Mouse (Mus musculus): ENCODE results near the gene Nrxn1. TPM values are rescaled to one million over a fixed set of nuclear protein-coding genes. Genes with fewer than 3 reads are reported as not detected.

Gene Nrxn1
- polyA plus RNA-seq, 1 experiment from 2014 or later: not detected

DNA sequence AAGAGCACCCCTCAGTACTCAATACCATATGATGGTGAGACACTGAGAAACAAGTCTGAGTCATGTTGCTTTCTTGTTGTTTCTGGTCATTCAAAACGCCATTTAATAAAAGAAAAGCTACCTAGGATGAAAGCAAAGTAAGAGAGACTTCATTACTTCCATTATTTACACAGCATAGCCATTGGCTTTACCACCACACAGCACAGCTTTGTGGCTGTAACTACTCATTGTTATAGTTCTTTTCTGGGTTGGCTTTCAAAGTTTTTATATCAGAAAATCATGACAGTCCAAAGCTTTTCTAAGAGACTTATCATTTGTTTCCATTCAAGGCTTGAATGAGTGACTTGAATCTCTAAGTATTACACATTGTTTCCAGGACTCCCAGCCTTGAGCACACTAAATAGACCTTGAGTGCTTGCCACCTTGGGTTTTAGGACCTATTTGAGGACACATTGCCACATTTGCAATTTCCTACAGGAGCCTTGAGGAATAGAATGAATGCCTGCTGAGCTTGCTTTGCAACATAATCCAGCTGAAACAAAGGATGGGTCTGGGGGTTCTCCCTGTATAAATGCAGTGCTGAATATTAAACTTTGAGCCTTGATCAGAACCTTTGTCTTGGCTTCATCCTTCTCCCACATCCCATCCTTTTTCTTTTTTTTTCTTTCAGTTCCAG, 468.1 kb downstream of the Nrxn1 start:
- Histone ChIP-seq H3K79me2 (ENCODE audit: inconsistent target) (no peaks in the 10 kb centered on the region), H3K36me3 (ENCODE audit: inconsistent target) (no peaks in the 10 kb centered on the region), H3K27ac (no peak overlapping the region), H3K4me3 (ENCODE audit: inconsistent target) (no peak overlapping the region)
- WGBS (ENCODE audit: missing documents): 83% methylated on average over 1 of the region's 1 CpGs

DNA sequence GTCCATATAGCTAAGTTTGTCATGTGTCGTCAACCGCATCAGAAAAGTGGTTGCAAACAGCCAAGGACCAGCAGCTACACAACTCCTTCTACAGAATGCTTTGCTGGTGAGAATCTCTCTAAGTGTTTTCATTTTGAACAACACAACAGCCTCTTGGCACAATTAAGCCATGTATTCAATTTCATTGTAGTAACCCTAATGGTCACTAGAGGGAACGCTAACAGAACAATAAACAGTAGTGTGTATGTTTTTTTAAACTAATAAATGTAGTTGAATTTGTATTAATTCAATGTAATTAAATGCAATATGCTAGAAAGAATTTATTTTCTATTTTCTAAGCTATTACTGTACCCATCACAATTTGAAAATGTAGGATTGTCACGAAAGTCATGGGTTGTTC, 471.0 kb downstream of the Nrxn1 start:
- Histone ChIP-seq H3K79me2 (ENCODE audit: inconsistent target) (no peaks in the 10 kb centered on the region), H3K4me3 (ENCODE audit: inconsistent target) (no peak overlapping the region), H3K27ac (no peak overlapping the region), H3K36me3 (ENCODE audit: inconsistent target) (no peaks in the 10 kb centered on the region)
- 95% methylated on average over 4 of the region's 4 CpGs for WGBS (ENCODE audit: missing documents)

DNA sequence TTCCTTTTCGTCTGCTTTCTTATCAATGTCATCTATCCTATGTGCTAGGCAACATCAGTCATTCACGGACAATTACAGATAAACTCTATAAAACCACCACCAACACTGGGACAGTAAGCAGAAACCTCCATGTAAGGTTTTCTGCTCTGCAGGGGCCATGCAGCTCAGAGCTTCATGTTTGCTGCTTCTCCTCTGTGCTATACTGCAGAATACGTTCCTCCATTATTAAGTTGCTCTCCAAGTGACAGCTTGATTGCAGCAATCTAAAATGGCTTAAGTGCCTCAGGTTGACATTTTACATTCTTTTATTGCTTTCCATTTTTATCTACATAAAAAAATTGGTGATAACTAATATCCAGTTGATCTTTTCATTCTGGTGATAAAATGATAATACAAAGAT, 477.9 kb downstream of the Nrxn1 start:
- 82% methylated on average over 3 of the region's 3 CpGs for WGBS (ENCODE audit: missing documents)
- H3K79me2 ChIP-seq (ENCODE audit: inconsistent target): no peaks in the 10 kb centered on the region
- no peak overlapping the region for H3K4me3 ChIP-seq (ENCODE audit: inconsistent target)
- no peak overlapping the region for H3K27ac ChIP-seq
- no peaks in the 10 kb centered on the region for H3K36me3 ChIP-seq (ENCODE audit: inconsistent target)

DNA sequence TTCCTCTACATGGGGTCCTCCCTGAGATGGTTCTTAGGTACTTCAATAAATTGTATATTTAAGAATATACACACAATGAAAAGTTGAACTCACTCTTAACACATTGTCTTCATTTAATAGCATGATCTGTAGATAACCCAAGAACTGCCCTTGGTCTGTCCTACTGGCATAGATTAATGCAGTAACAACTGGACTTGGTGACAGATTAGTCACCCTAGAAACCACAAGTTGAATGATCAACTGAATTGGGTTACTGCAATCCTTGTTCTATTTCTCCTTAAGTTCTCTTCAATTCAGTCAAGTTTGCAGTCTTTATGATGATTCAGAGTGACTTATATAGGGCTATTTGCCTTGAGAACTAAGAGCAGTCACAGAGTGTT, 485.5 kb downstream of the Nrxn1 start:
- H3K4me3 ChIP-seq (ENCODE audit: inconsistent target): no peak overlapping the region
- H3K36me3 ChIP-seq (ENCODE audit: inconsistent target): no peaks in the 10 kb centered on the region
- no peak overlapping the region for H3K27ac ChIP-seq
- H3K79me2 ChIP-seq (ENCODE audit: inconsistent target): no peaks in the 10 kb centered on the region

DNA sequence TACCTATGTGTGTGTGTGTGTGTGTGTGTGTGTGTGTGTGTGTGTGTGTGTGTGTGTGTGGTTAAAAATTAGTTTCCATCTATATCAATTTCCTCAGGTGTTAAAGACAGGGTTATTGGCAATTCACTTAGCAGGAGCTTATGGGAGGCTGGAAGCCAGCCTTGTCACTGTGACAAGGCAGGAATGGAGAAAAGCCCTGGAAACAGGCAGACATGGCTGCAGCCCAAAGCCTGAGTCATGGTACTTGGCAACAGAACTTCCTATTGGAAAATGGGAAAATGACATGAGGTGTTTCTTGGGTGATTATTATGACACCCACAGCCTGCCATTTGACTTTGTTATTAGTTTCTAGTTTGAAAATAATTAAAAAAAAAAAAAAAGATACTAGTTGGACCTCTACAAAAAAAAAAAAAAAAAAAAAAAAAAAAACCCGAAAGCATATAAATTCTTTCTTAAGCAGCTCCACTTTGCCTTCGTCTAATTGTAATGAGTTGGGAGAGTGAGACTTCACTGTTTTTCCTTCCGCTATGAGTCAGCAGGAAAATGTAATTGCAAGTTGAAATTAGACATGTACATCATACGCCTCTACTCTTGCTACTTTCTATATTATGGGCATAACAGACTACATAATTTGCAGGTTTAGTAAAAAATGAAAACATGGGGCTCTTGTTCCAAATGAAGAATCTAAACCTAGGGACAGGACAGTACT, 486.0 kb downstream of the Nrxn1 start:
- no peak overlapping the region for H3K4me3 ChIP-seq (ENCODE audit: inconsistent target)
- 88% methylated on average over 4 of the region's 4 CpGs for WGBS (ENCODE audit: missing documents)
- H3K36me3 ChIP-seq (ENCODE audit: inconsistent target): no peaks in the 10 kb centered on the region
- H3K27ac ChIP-seq: no peak overlapping the region
- H3K79me2 ChIP-seq (ENCODE audit: inconsistent target): no peaks in the 10 kb centered on the region

DNA sequence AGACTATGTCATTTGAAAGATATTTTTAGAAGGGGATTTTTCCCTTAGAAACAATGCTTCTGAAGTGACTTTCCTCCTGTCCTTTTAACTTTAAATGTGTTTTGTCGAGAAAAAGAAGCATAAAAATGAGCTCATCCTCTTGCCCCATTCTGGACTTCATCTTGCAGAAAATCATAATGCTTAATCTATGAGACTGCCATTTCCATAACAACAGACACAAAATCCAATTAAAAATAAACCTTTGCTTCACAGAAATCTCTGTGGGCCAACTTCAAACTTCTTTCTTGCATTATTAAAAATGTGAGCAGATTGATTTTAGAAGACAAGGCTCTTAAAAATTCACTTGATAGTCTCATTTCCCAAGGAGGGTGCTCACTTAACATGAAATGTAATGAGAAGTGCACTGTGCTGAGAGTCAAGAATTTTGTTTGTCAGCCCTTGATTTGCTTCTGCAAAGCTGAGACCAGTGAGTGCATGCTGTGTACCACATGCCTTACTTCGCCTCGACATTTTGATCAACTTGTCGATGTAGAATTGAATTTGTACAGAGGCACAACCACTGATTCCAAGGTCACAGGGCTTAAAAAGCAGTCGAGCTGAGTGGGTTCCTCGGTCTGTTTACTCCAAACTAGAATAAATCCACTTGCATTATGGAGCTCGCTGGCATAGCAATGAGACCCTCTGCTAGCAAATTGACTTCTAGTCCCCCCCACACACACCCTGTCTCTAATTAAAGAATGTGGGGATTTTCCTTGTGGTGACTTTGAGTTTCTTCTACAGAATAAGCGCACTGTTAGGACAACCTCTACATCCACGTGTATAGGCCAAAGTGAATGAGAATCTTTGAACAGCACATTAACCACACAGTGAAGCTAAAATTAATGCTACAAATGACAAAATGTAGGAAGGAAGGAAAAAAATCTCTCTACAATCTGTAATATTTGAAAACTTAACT, 493.0 kb downstream of the Nrxn1 start:
- no peaks in the 10 kb centered on the region for H3K36me3 ChIP-seq (ENCODE audit: inconsistent target)
- 87% methylated on average over 9 of the region's 9 CpGs for WGBS (ENCODE audit: missing documents)
- H3K4me3 ChIP-seq (ENCODE audit: inconsistent target): no peak overlapping the region
- no peaks in the 10 kb centered on the region for H3K79me2 ChIP-seq (ENCODE audit: inconsistent target)
- no peak overlapping the region for H3K27ac ChIP-seq

DNA sequence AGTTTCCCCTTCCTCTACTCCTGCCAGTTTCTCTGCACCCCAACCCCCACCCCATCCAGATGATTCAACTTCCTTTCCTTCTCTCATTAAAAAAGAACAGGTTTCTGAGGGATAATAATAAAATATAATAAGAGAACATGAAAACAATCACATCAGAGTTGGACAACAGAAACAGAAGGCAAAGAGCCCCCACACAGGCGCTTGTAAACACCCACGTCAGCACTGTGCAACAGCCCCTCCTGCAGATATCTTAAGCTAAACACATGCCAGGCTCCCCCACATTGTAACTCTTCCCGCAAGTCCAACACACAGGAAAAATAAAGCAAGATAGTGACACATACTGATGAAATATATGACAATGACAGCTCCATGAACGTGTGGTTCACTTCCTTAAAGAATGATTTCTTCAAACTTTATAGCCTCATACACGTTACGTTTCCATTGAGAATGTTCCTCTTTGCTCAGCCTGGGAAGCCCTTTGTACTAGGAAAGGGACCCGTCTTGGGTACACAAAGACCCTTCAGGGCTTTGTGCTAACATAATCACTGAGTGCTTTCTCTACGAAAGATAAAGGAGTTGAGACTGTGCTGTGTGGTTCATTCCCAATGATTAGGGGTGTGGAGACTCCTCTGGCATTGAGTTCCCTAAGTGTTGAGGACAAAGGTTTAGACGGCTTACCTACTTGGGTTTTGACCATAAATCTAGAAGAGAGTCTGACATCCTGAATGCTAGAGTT, 497.9 kb downstream of the Nrxn1 start:
- Histone ChIP-seq H3K79me2 (ENCODE audit: inconsistent target) (no peaks in the 10 kb centered on the region), H3K4me3 (ENCODE audit: inconsistent target) (no peak overlapping the region), H3K27ac (no peak overlapping the region), H3K36me3 (ENCODE audit: inconsistent target) (no peaks in the 10 kb centered on the region)
- WGBS (ENCODE audit: missing documents): 89% methylated on average over 9 of the region's 9 CpGs

DNA sequence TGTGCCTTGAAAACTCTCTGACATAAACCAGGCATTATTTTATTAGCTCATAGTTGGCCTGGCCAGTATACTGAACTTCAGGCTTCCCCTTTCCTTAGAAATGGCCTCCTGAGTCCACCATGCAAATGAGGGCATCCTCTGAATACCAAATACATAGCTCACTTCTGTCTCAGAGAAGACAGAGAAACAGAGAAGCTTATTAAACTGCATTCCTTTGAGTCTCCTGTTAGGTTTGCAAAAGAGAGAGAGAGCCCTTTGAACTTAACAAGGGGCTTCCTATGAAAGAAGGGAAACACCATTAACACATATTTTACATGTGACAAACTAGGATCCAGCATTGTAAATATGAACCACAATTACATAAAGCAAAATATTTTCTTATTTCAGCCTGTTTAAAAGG, 506.0 kb downstream of the Nrxn1 start:
- H3K36me3 ChIP-seq (ENCODE audit: inconsistent target): no peaks in the 10 kb centered on the region
- no peaks in the 10 kb centered on the region for H3K79me2 ChIP-seq (ENCODE audit: inconsistent target)
- no peak overlapping the region for H3K4me3 ChIP-seq (ENCODE audit: inconsistent target)
- H3K27ac ChIP-seq: no peak overlapping the region

DNA sequence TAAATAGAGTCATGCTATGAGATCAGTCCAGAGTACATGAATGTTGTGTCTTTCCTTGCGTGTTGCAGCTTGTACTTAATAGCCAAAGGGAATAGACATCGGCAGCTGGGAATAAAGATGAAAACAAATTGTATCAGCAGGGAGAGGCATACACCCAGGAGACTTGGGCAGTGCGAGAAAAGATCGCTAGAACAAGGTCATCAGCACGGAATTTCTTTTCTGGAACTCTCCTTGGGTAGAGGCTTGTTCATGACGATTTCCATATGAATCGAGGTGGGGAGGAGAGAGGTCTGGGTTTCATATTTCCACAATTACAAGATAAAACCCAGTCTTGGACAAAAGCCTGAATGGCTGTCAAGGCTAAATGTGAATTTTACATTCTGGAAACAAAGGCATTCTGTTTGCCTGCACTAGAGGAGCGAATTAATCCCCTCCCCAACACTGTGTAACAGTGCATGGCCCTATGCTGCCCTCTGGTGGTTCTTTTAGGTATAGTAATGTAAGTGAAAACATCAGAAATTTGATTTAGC, 508.1 kb downstream of the Nrxn1 start:
- 64% methylated on average over 8 of the region's 8 CpGs for WGBS (ENCODE audit: missing documents)
- H3K79me2 ChIP-seq (ENCODE audit: inconsistent target): no peaks in the 10 kb centered on the region
- no peak overlapping the region for H3K27ac ChIP-seq
- H3K4me3 ChIP-seq (ENCODE audit: inconsistent target): no peak overlapping the region
- no peaks in the 10 kb centered on the region for H3K36me3 ChIP-seq (ENCODE audit: inconsistent target)

DNA sequence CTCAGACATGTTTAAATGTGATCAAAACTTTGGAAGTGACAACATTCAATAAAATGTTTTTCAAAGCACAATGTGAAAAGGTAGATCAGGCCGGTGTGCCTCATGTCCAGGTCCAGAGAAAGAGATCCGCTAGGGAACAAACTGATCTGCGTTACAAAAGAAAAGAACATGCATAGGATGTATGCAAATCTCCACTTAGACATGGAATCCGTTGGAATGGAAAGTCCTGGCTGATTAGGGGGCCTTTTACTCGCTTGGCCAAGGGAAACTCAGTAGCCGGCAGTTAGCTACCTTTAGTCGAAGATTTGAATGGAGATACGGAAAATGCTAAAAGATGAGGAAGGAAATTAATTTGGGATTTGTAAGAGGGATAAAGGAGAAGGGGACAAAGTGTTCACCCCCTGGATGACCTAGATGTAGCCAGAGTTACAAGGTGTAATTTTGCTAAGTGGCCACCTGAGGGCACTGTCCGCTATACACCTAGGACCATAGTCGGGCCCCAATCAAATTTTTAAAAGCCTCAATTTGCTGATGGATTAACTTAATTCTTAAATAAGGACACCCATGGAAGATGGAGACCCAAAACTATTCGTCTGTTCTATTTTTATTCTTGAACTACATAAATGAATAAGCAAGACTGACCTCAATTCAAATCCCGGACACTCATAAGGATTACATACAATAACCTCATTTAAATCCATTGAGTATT, 508.9 kb downstream of the Nrxn1 start:
- Histone ChIP-seq H3K36me3 (ENCODE audit: inconsistent target) (no peaks in the 10 kb centered on the region), H3K4me3 (ENCODE audit: inconsistent target) (no peak overlapping the region), H3K79me2 (ENCODE audit: inconsistent target) (no peaks in the 10 kb centered on the region), H3K27ac (no peak overlapping the region)
- 62% methylated on average over 12 of the region's 12 CpGs for WGBS (ENCODE audit: missing documents)

DNA sequence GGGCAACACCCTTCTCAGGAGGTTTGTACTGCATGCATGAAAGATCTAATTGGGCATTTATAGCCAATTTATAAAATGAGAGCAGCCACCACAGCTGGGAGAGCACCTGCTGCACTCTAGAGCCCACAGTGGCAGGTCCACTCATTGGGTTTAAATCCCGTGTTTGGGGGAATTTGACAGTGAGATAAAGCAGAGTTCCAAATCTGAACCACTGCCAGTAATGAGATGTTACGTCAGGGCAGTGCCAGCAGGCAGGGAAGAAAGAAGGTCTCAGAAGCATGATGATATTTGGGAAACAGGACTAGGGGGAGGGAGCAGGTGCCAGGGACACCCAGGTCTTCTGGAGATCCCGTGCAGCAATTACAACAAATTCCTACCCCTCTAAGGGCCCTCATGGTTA, 509.7 kb downstream of the Nrxn1 start:
- H3K4me3 ChIP-seq (ENCODE audit: inconsistent target): no peak overlapping the region
- H3K36me3 ChIP-seq (ENCODE audit: inconsistent target): no peaks in the 10 kb centered on the region
- H3K79me2 ChIP-seq (ENCODE audit: inconsistent target): no peaks in the 10 kb centered on the region
- 98% methylated on average over 3 of the region's 3 CpGs for WGBS (ENCODE audit: missing documents)
- H3K27ac ChIP-seq: no peak overlapping the region

DNA sequence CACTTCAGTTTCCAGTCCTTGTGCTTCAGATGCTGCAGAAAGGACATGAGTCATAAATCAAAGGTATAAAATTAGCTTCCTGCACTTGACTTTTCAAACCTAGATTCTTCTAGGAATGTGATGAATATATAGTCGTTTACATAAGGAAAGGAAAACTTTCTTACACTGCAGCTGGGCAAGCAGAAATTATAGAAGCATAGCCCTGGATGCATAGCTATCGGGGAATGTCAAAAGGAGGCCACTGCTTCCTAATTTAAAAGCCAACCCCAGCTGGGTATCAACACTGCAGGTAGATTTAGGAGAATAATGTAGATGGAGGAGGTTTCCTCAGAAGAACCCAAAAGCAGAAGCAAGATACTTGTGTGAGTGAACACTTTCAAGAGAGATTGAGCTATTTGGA, 523.0 kb downstream of the Nrxn1 start:
- WGBS (ENCODE audit: missing documents): 72% methylated on average over 2 of the region's 2 CpGs
- no peaks in the 10 kb centered on the region for H3K36me3 ChIP-seq (ENCODE audit: inconsistent target)
- no peak overlapping the region for H3K27ac ChIP-seq
- no peak overlapping the region for H3K4me3 ChIP-seq (ENCODE audit: inconsistent target)
- H3K79me2 ChIP-seq (ENCODE audit: inconsistent target): no peaks in the 10 kb centered on the region

DNA sequence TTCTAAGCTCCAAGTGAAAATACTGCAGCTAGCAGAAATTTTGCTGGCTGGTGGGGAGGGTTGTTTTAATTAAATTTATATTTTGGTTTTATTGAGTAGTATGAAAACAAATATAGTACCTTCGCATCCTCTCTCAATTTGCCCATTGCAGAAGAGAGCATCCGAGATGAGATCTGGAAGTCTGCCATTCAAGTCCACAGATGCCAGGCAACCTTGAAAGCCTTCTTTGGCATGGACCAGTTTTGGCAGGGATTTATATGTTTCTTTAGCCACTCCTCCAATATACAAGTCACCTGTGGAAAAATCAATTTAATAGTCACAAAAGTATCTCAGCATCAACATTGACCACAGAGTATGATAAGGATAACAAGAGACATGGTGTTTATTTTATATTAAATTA, 527.7 kb downstream of the Nrxn1 start:
- WGBS (ENCODE audit: missing documents): 94% methylated on average over 2 of the region's 2 CpGs
- Histone ChIP-seq H3K27ac (no peak overlapping the region), H3K4me3 (ENCODE audit: inconsistent target) (no peak overlapping the region), H3K79me2 (ENCODE audit: inconsistent target) (no peaks in the 10 kb centered on the region), H3K36me3 (ENCODE audit: inconsistent target) (no peaks in the 10 kb centered on the region)

DNA sequence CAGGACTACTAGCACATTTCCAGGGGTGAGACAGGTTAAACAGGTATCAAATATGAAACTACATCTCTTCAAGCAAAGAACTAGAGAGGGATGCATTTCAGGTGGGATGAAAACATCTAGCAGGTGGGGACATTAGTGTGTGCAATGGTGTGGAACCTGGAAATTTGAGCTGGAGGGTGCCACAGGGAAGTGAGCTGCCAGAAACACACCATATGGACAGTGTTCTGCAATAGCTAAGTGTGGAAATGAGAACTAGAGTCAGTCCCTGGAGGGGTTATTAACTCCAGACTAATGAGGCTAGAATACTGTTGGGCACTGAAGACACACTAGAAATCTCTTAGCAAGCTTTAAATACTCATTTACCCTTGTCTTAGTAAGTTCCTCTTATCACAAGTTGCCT, 536.5 kb downstream of the Nrxn1 start:
- Histone ChIP-seq H3K4me3 (ENCODE audit: inconsistent target) (no peak overlapping the region), H3K27ac (no peak overlapping the region), H3K36me3 (ENCODE audit: inconsistent target) (no peaks in the 10 kb centered on the region), H3K79me2 (ENCODE audit: inconsistent target) (no peaks in the 10 kb centered on the region)

Data from macrophage (primary cell).